Mouse (Mus musculus) myocyte (in vitro differentiated cells): ENCODE data around the gene Mthfd2l. TPM values are rescaled to one million over a fixed set of nuclear protein-coding genes. Genes with fewer than 3 reads are reported as not detected.

ENCODE experiments used
- H3K27me3 ChIP-seq: one replicate; pipeline ENCODE4 v1.6.1; 2011; ENCODE audit not compliant: control insufficient read depth, insufficient read depth, insufficient read length
- H3K36me3 ChIP-seq: one replicate; pipeline ENCODE4 v1.6.1; 2011; ENCODE audit not compliant: control insufficient read depth, insufficient read depth
- H3K4me2 ChIP-seq: one replicate; pipeline ENCODE4 v1.6.1; 2011; ENCODE audit warnings: low read depth, control low read depth
- H3K4me3 ChIP-seq: one replicate; pipeline ENCODE4 v1.5.1; 2011; ENCODE audit warnings: mild to moderate bottlenecking, control low read depth, moderate library complexity
- H3K79me2 ChIP-seq: one replicate; pipeline ENCODE4 v1.6.1; 2011; ENCODE audit not compliant: control insufficient read depth, insufficient read depth
- H3ac ChIP-seq: one replicate; pipeline ENCODE4 v1.6.1; 2011; ENCODE audit not compliant: control insufficient read depth, insufficient read length
- CEBPB ChIP-seq: IDR thresholded peaks from 2 replicates; pipeline ENCODE4 v1.6.1; 2011; ENCODE audit warnings: mild to moderate bottlenecking, moderate library complexity; ENCODE audit not compliant: poor library complexity, insufficient read depth, severe bottlenecking
- E2F4 ChIP-seq: IDR thresholded peaks from one replicate; pipeline ENCODE4 v1.6.1; 2011; ENCODE audit warnings: mild to moderate bottlenecking, control low read depth, moderate library complexity; ENCODE audit not compliant: insufficient read depth
- MAX ChIP-seq: IDR thresholded peaks from one replicate; pipeline ENCODE4 v1.6.1; 2011; ENCODE audit warnings: low read depth, mild to moderate bottlenecking, control low read depth
- MYOD1 ChIP-seq, 3 experiments: IDR thresholded peaks; one replicate each; pipeline ENCODE4 v1.6.1; 2011; ENCODE audit warnings: control low read depth in 2 of 3, low read depth in 2 of 3, mild to moderate bottlenecking in 2 of 3, moderate library complexity in 1 of 3; ENCODE audit not compliant: insufficient read length in 2 of 3, control insufficient read depth in 1 of 3
- MYOG ChIP-seq, 3 experiments: IDR thresholded peaks; one replicate each; pipeline ENCODE4 v1.6.1; 2011; ENCODE audit warnings: control low read depth in 2 of 3, low read depth in 2 of 3, mild to moderate bottlenecking in 2 of 3; ENCODE audit not compliant: insufficient read length in 2 of 3, control insufficient read depth in 1 of 3, insufficient read depth in 1 of 3
- POLR2A ChIP-seq: IDR thresholded peaks from one replicate; pipeline ENCODE4 v1.6.1; 2011; ENCODE audit warnings: low read depth, mild to moderate bottlenecking, control low read depth, moderate library complexity; ENCODE audit not compliant: insufficient read length
- POLR2AphosphoS2 ChIP-seq: IDR thresholded peaks from one replicate; pipeline ENCODE4 v1.6.1; 2011; ENCODE audit warnings: low read depth, control low read depth; ENCODE audit not compliant: insufficient read length
- REST ChIP-seq: IDR thresholded peaks from one replicate; pipeline ENCODE4 v1.6.1; 2011; ENCODE audit warnings: mild to moderate bottlenecking, control low read depth, moderate library complexity; ENCODE audit not compliant: insufficient read depth, insufficient read length
- SRF ChIP-seq: IDR thresholded peaks from one replicate; pipeline ENCODE4 v1.6.1; 2011; ENCODE audit warnings: low read depth; ENCODE audit not compliant: control insufficient read depth, insufficient read length
- TCF12 ChIP-seq: IDR thresholded peaks from one replicate; pipeline ENCODE4 v1.6.1; 2011; ENCODE audit warnings: mild to moderate bottlenecking, control low read depth; ENCODE audit not compliant: poor library complexity, insufficient read depth, severe bottlenecking
- TCF3 ChIP-seq: IDR thresholded peaks from one replicate; pipeline ENCODE4 v1.6.1; 2011; ENCODE audit warnings: low read depth, control low read depth; ENCODE audit not compliant: insufficient read length
- USF1 ChIP-seq: IDR thresholded peaks from one replicate; pipeline ENCODE4 v1.6.1; 2011; ENCODE audit warnings: low read depth, mild to moderate bottlenecking, control low read depth, moderate library complexity
- polyA plus RNA-seq: library from polyadenylated mRNA; unstranded; fragments of >200 nt; fragmentation: generic; extraction: Trizol; gene quantifications from one replicate; pipeline ENCODE4 v1.2.1, GENCODE M21; 2012; ENCODE audit warnings: missing spikeins

Gene Mthfd2l
- polyA plus RNA-seq, 1 experiment, result 11.9 TPM

DNA sequence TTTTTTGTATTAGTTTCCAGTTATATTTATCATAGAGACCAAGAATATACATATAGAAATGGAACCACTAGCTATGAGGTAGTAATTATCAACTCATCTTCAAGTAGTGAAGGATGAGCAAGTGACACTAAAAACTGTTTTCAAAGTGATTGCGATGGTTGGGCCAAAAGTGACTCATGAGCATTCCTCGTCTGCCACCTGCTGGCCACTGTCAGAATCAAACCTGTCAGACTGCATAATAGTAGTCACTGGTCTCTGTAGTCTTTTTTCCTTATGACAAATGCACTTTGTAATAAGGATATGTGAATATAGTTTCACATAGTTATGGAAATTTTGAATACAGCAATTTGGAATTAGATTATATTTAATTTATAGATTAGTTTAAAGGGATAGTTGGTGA lies 21.9 kb upstream of the Mthfd2l start:
- Histone ChIP-seq H3ac (no peak overlapping the region), H3K4me2 (no peak overlapping the region), H3K27me3 (no peaks in the 10 kb centered on the region), H3K36me3 (no peaks in the 10 kb centered on the region), H3K79me2 (no peaks in the 10 kb centered on the region), H3K4me3 (no peak overlapping the region)
- TF ChIP-seq SRF (no peak), USF1 (no peak), E2F4 (no peak)

DNA sequence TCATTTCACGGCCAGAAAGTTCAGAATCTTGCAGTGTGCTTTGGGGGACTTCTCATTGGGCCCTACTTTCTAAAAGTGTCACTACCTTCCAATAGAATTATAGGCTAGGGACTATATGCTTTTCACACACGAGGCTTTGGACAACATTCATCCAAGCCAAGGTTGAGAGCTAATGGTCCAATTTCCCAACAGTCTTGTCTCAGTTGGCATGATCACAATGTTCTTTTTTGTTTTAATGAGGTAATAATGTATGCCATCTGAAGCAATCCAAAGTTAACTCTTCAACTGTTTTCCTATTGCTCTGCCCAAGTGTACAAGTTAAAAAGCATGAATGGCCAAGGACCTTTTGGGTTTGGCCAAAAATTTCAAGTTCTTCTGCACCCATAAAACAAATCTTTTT lies 11.4 kb upstream of the Mthfd2l start:
- Histone ChIP-seq H3ac (no peak overlapping the region), H3K36me3 (no peaks in the 10 kb centered on the region), H3K79me2 (no peaks in the 10 kb centered on the region), H3K4me3 (no peak overlapping the region), H3K27me3 (no peaks in the 10 kb centered on the region), H3K4me2 (no peak overlapping the region)
- no peak for TF ChIP-seq REST
- TF ChIP-seq USF1, result no peak
- no peak for TF ChIP-seq TCF3
- no peak for TF ChIP-seq SRF
- no peak for TF ChIP-seq MAX
- TF ChIP-seq POLR2AphosphoS2, result no peak
- TF ChIP-seq TCF12, result no peak
- TF ChIP-seq POLR2A, result no peak
- TF ChIP-seq E2F4, result no peak
- no peak for TF ChIP-seq MYOD1 (IDR thresholded peaks at IDR 0.05; ENCODE audit: control insufficient read depth in 1 of 3, insufficient read length in 2 of 3, low read depth in 2 of 3)
- TF ChIP-seq CEBPB, result no peak

DNA sequence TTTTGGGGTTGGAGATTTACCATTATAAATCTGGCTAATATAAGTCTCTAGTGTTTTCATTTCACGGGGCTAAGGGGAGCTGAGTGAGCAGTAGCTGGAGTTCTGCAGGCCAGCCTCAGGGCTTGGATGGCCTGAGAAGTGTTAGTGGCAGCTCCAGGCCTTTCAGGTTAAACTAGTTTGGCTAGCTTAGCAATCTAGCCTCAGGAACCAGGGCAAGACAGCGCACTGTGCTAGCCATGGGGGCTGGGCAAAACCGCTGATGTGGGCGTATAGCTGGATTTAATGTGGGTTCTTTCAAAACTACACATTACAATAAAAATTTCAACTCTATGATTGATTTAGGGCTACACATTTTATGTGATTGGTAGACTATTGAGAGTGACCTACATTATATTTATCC lies 8.0 kb upstream of the Mthfd2l start:
- H3ac ChIP-seq, result no peak overlapping the region
- H3K27me3 ChIP-seq, result no peaks in the 10 kb centered on the region
- no peaks in the 10 kb centered on the region for H3K79me2 ChIP-seq
- no peaks in the 10 kb centered on the region for H3K36me3 ChIP-seq
- H3K4me3 ChIP-seq, result no peak overlapping the region
- no peak for TF ChIP-seq POLR2AphosphoS2
- no peak overlapping the region for H3K4me2 ChIP-seq

DNA sequence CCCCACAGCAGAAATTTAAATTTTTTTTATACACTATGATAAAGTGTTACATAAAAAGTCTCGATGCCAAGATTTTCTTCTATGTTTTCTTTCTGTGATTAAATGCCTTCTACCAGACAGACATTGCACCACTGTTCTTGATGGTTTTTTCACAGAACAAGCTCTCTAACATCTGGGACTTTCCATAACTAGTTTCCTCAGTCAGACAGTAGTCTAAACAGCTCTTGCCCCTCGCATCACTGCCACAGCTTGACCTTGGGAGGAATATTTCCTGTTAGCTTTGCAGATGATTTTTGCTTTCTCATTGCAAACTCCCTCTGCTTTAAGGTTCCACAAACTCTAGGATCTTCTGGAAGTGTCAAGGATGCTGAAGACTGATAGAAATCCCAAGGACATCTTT lies 371 bp upstream of the Mthfd2l start:
- H3K4me3 ChIP-seq, result peak overlapping the region; percentile 47
- H3K4me2 ChIP-seq, result peak overlapping the region; percentile 98
- TF ChIP-seq MAX (no peak), MYOG (IDR thresholded peaks at IDR 0.05; ENCODE audit: control insufficient read depth in 1 of 3, insufficient read depth in 1 of 3, insufficient read length in 2 of 3, low read depth in 2 of 3) (no peak), TCF3 (no peak), REST (no peak), USF1 (no peak)
- H3K36me3 ChIP-seq, result peaks cover 10% of the 10 kb centered on the region
- peak overlapping the region; percentile 94 for H3ac ChIP-seq
- H3K79me2 ChIP-seq, result peaks cover 30% of the 10 kb centered on the region
- H3K27me3 ChIP-seq, result no peaks in the 10 kb centered on the region

- H3ac ChIP-seq, result peak overlapping the region; percentile 94
- no peak for TF ChIP-seq REST
- no peak for TF ChIP-seq MYOD1 (IDR thresholded peaks at IDR 0.05; ENCODE audit: control insufficient read depth in 1 of 3, insufficient read length in 2 of 3, low read depth in 2 of 3)
- H3K79me2 ChIP-seq, result peaks cover 30% of the 10 kb centered on the region
- H3K4me2 ChIP-seq, result peak overlapping the region; percentile 76
- peak overlapping the region; percentile 47 for H3K4me3 ChIP-seq
- no peaks in the 10 kb centered on the region for H3K27me3 ChIP-seq
- peaks cover 10% of the 10 kb centered on the region for H3K36me3 ChIP-seq
These were observed 994 bp downstream of the Mthfd2l start for GRCm38 (mm10) chr5:90931911-90932310.

GRCm38 (mm10) chr5:90936706-90937105 lies 5.8 kb downstream of the Mthfd2l start:
- H3ac ChIP-seq, result no peak overlapping the region
- H3K4me3 ChIP-seq, result no peak overlapping the region
- no peak for TF ChIP-seq POLR2AphosphoS2
- no peak for TF ChIP-seq TCF12
- no peak for TF ChIP-seq MAX
- TF ChIP-seq E2F4, result no peak
- no peak for TF ChIP-seq POLR2A
- no peak for TF ChIP-seq MYOD1 (IDR thresholded peaks at IDR 0.05; ENCODE audit: control insufficient read depth in 1 of 3, insufficient read length in 2 of 3, low read depth in 2 of 3)
- no peak for TF ChIP-seq SRF
- TF ChIP-seq TCF3, result no peak
- TF ChIP-seq MYOG (IDR thresholded peaks at IDR 0.05; ENCODE audit: control insufficient read depth in 1 of 3, insufficient read depth in 1 of 3, insufficient read length in 2 of 3, low read depth in 2 of 3), result no peak
- TF ChIP-seq CEBPB, result no peak
- no peak for TF ChIP-seq REST
- no peak for TF ChIP-seq USF1
- H3K36me3 ChIP-seq, result peaks cover 10% of the 10 kb centered on the region
- H3K27me3 ChIP-seq, result no peaks in the 10 kb centered on the region
- no peak overlapping the region for H3K4me2 ChIP-seq
- H3K79me2 ChIP-seq, result peaks cover 26% of the 10 kb centered on the region
